8 mouse cellular contexts compared by ENCODE assay signal in genomic region chr9:53301801-53302311, GRCm38 (mm10). TPM values are rescaled to one million over a fixed set of nuclear protein-coding genes. Genes with fewer than 3 reads are reported as not detected.
DNase-seq lines count a peak whose midpoint lies in the region; ATAC-seq lines count a peak whose summit lies in the region.

No protein-coding gene starts in this region.

- H3K27me3 ChIP-seq in hindbrain, embryonic 10.5 days (ENCODE audit: insufficient read depth, poor library complexity, severe bottlenecking), result peaks cover 27% of the 10 kb centered on the region
- H3K27me3 ChIP-seq in limb, embryonic 12.5 days, result peaks cover 23% of the 10 kb centered on the region
- H3K27me3 ChIP-seq in midbrain, embryonic 15.5 days (replicated peaks), result peaks cover 5% of the 10 kb centered on the region; the same call in 1 of the 2 replicates

- H3K9ac ChIP-seq in limb, embryonic 12.5 days (replicated peaks), result peak overlapping the region; percentile 45; the same call in 1 of the 2 replicates
- H3K9ac ChIP-seq in midbrain, embryonic 15.5 days, result peak overlapping the region; percentile 33; the same call in 1 of the 2 replicates

- H3K9me3 ChIP-seq in hindbrain, embryonic 10.5 days, result no peaks in the 10 kb centered on the region
- H3K9me3 ChIP-seq in limb, embryonic 12.5 days, result no peaks in the 10 kb centered on the region
- H3K9me3 ChIP-seq in midbrain, embryonic 15.5 days, result no peaks in the 10 kb centered on the region

- H3K4me1 ChIP-seq in hindbrain, embryonic 10.5 days (replicated peaks), result peaks cover 13% of the 10 kb centered on the region; the same call in 1 of the 2 replicates
- peaks cover 6% of the 10 kb centered on the region for H3K4me1 ChIP-seq in limb, embryonic 12.5 days (replicated peaks)
- peaks cover 10% of the 10 kb centered on the region for H3K4me1 ChIP-seq in midbrain, embryonic 15.5 days

- ATAC-seq in limb, embryonic 12.5 days (ENCODE audit: insufficient number of reproducible peaks, insufficient read depth, low FRiP score, low TSS enrichment, low read depth), result no peak; the same call in 1 of the 2 replicates
- ATAC-seq in midbrain, embryonic 15.5 days (replicated peaks), result no peak
- no peak for ATAC-seq in monocyte, adult 5-6 weeks (replicated peaks; ENCODE audit: insufficient number of reproducible peaks, low FRiP score, low TSS enrichment, poor library complexity, severe bottlenecking)

- 4% methylated on average over 19 of the region's 19 CpGs for WGBS in hindbrain, embryonic 10.5 days
- WGBS in limb, embryonic 12.5 days, result 2% methylated on average over 19 of the region's 19 CpGs
- WGBS in midbrain, embryonic 15.5 days, result 3% methylated on average over 19 of the region's 19 CpGs

- peak overlapping the region; percentile 53 for H3K4me3 ChIP-seq in hindbrain, embryonic 10.5 days
- H3K4me3 ChIP-seq in limb, embryonic 12.5 days (replicated peaks), result peak overlapping the region; percentile 36
- peak overlapping the region; percentile 38 for H3K4me3 ChIP-seq in midbrain, embryonic 15.5 days

- H3K4me2 ChIP-seq in limb, embryonic 12.5 days, result peak overlapping the region; percentile 73
- peak overlapping the region; percentile 68 for H3K4me2 ChIP-seq in midbrain, embryonic 15.5 days

- DNase-seq in ovary, postnatal 10 days (ENCODE audit: low spot score), result peak; percentile 4
- DNase-seq in ovary, postnatal 36 days (ENCODE audit: low spot score), result no peak
- DNase-seq in cerebellum, adult 9-10 months, result peak; percentile 68
- DNase-seq in hindbrain, embryonic 10.5 days (ENCODE audit: low spot score), result peak; percentile 4
- no peak for DNase-seq in spleen, postnatal 36 days (ENCODE audit: low spot score in 2 of 2)

- peak overlapping the region; percentile 35; the same call in 1 of the 2 replicates for H3K27ac ChIP-seq in hindbrain, embryonic 10.5 days
- no peak overlapping the region for H3K27ac ChIP-seq in limb, embryonic 12.5 days
- no peak overlapping the region for H3K27ac ChIP-seq in midbrain, embryonic 15.5 days

- H3K36me3 ChIP-seq in hindbrain, embryonic 10.5 days, result no peaks in the 10 kb centered on the region
- H3K36me3 ChIP-seq in limb, embryonic 12.5 days, result no peaks in the 10 kb centered on the region
- H3K36me3 ChIP-seq in midbrain, embryonic 15.5 days (replicated peaks), result no peaks in the 10 kb centered on the region

RNA-seq across cellular contexts. Expression of gene Exph5, which starts 0.4 kb away (rescaled TPM):
- polyA plus RNA-seq in hindbrain, embryonic 10.5 days (2016; fragmentation: Nextera tagmentation; extraction: Ambion mirVana), result 0.70 and 1.3 TPM in 2 replicates
- polyA plus RNA-seq in limb, embryonic 12.5 days (2016; fragmentation: Nextera tagmentation; extraction: Ambion mirVana), result 1.4 TPM in 2 replicates
- 0.23 and 0.35 TPM in 2 replicates for polyA plus RNA-seq in midbrain, embryonic 15.5 days (2015; fragmentation: Nextera tagmentation; extraction: Ambion mirVana)
- total RNA-seq in monocyte, adult 5-6 weeks (2017), result not detected in 3 replicates

RNA-seq across cellular contexts. Expression of gene Ddx10, which starts 54.0 kb away (rescaled TPM):
- 21.1 and 31.4 TPM in 2 replicates for polyA plus RNA-seq in hindbrain, embryonic 10.5 days (2016; fragmentation: Nextera tagmentation; extraction: Ambion mirVana)
- polyA plus RNA-seq in limb, embryonic 12.5 days (2016; fragmentation: Nextera tagmentation; extraction: Ambion mirVana), result 31.0 and 31.8 TPM in 2 replicates
- polyA plus RNA-seq in midbrain, embryonic 15.5 days (2015; fragmentation: Nextera tagmentation; extraction: Ambion mirVana), result 22.7 and 25.8 TPM in 2 replicates
- total RNA-seq in monocyte, adult 5-6 weeks (2017), result 53.4 to 78.5 TPM (median 55.8 TPM) in 3 replicates

Comparison
In these comparisons a context has a peak if more than half of its experiments do, and no peak if none do; other contexts are left out.
1. DNase-seq: peak in ovary, postnatal 10 days (single experiment), cerebellum, adult 9-10 months (single experiment) and hindbrain, embryonic 10.5 days (single experiment); none in ovary, postnatal 36 days (single experiment) and spleen, postnatal 36 days (0 of 2).
2. Peak in every context shown above with its lines, with median percentiles within 50 percentile points of each other: H3K4me3 ChIP-seq.